Mouse (Mus musculus) limb, embryonic 15.5 days (tissue): ENCODE data around the gene Cyp1b1. TPM values are rescaled to one million over a fixed set of nuclear protein-coding genes. Genes with fewer than 3 reads are reported as not detected.

Experiments
- ATAC-seq: fragments of 200-750 bp; cut with Nextera tagmentation; 2 replicates; pipeline ENCODE4 v1.8.0; 2017; ENCODE audit warnings: low read depth, moderate TSS enrichment; ENCODE audit not compliant: insufficient number of reproducible peaks, low FRiP score, low TSS enrichment
- H3K27ac ChIP-seq: fragments of 300-500 bp; sonication (generic); 2 replicates; pipeline ENCODE4 v1.5.1; 2015; ENCODE audit warnings: moderate library complexity, mild to moderate bottlenecking, inconsistent platforms
- H3K27me3 ChIP-seq: fragments of 300-500 bp; sonication (generic); 2 replicates; pipeline ENCODE4 v1.6.1; 2015; ENCODE audit warnings: inconsistent platforms
- H3K36me3 ChIP-seq: fragments of 300-500 bp; sonication (generic); 2 replicates; pipeline ENCODE4 v1.6.1; 2015; ENCODE audit warnings: inconsistent platforms
- H3K4me1 ChIP-seq: fragments of 300-500 bp; sonication (generic); 2 replicates; pipeline ENCODE4 v1.6.1; 2015; ENCODE audit warnings: inconsistent platforms
- H3K4me2 ChIP-seq: fragments of 300-500 bp; sonication (generic); 2 replicates; pipeline ENCODE4 v1.6.1; 2015; ENCODE audit warnings: mild to moderate bottlenecking, inconsistent platforms
- H3K4me3 ChIP-seq: fragments of 300-500 bp; sonication (generic); 2 replicates; pipeline ENCODE4 v1.5.1; 2015; ENCODE audit warnings: mild to moderate bottlenecking, inconsistent platforms
- H3K9ac ChIP-seq: fragments of 300-500 bp; sonication (generic); 2 replicates; pipeline ENCODE4 v1.6.1; 2015; ENCODE audit warnings: inconsistent platforms
- H3K9me3 ChIP-seq: fragments of 300-500 bp; sonication (generic); 2 replicates; pipeline ENCODE4 v1.6.1; 2016; ENCODE audit warnings: inconsistent platforms
- WGBS: fragments of 180-500 bp; shearing (Covaris S2); methylation state at CpG from one replicate; pipeline ENCODE4 v1.1.7; 2015; 5-methylcytosine and 5-hydroxymethylcytosine counted together
- polyA plus RNA-seq: library from polyadenylated mRNA; unstranded; fragments of >200 nt; fragmentation: Nextera tagmentation; extraction: Ambion mirVana; gene quantifications from 2 replicates; pipeline ENCODE4 v1.2.1, GENCODE M21; 2015

Cyp1b1 gene
- polyA plus RNA-seq, 1 experiment from 2014 or later = 1.9 TPM

- Histone ChIP-seq H3K9me3 (no peaks in the 10 kb centered on the region), H3K4me2 (no peak overlapping the region), H3K27me3 (0 out of 2 replicates have a peak, but pooled peaks cover 4% of the 10 kb centered on the region), H3K4me1 (peaks cover 2% of the 10 kb centered on the region; the same call in 1 of the 2 replicates), H3K9ac (no peak overlapping the region), H3K4me3 (no peak overlapping the region), H3K36me3 (no peaks in the 10 kb centered on the region), H3K27ac (no peak overlapping the region)
- 78% methylated on average over 2 of the region's 2 CpGs for WGBS
- no peak for ATAC-seq
Measured at GRCm38 (mm10) chr17:79664106-79664417, 50.8 kb downstream of the Cyp1b1 start.

GRCm38 (mm10) chr17:79663393-79664105 lies 51.3 kb downstream of the Cyp1b1 start:
- Histone ChIP-seq H3K4me1 (peaks cover 2% of the 10 kb centered on the region; the same call in 1 of the 2 replicates), H3K27ac (no peak overlapping the region), H3K27me3 (0 out of 2 replicates have a peak, but pooled peaks cover 4% of the 10 kb centered on the region), H3K4me2 (no peak overlapping the region), H3K36me3 (no peaks in the 10 kb centered on the region), H3K4me3 (no peak overlapping the region), H3K9ac (no peak overlapping the region), H3K9me3 (no peaks in the 10 kb centered on the region)
- WGBS = 16% methylated on average over 3 of the region's 3 CpGs
- no peak for ATAC-seq

- ATAC-seq = no peak
- 85% methylated on average over 9 of the region's 9 CpGs for WGBS
- Histone ChIP-seq H3K4me3 (no peak overlapping the region), H3K27me3 (0 out of 2 replicates have a peak, but pooled peaks cover 4% of the 10 kb centered on the region), H3K4me1 (peaks cover 2% of the 10 kb centered on the region; the same call in 1 of the 2 replicates), H3K9ac (no peak overlapping the region), H3K4me2 (no peak overlapping the region), H3K27ac (no peak overlapping the region), H3K36me3 (no peaks in the 10 kb centered on the region), H3K9me3 (no peaks in the 10 kb centered on the region)
Measured at GRCm38 (mm10) chr17:79661848-79662247, 53.0 kb downstream of the Cyp1b1 start.

- no peak overlapping the region for H3K4me3 ChIP-seq
- 0 out of 2 replicates have a peak, but pooled peaks cover 4% of the 10 kb centered on the region for H3K27me3 ChIP-seq
- H3K4me2 ChIP-seq = no peak overlapping the region
- WGBS = 37% methylated on average over 7 of the region's 7 CpGs
- peaks cover 2% of the 10 kb centered on the region; the same call in 1 of the 2 replicates for H3K4me1 ChIP-seq
- no peak overlapping the region for H3K27ac ChIP-seq
- no peaks in the 10 kb centered on the region for H3K9me3 ChIP-seq
- H3K36me3 ChIP-seq = no peaks in the 10 kb centered on the region
- no peak overlapping the region for H3K9ac ChIP-seq
- ATAC-seq = no peak
Measured at GRCm38 (mm10) chr17:79661387-79661786, 53.5 kb downstream of the Cyp1b1 start.

GRCm38 (mm10) chr17:79658863-79659262 lies 56.0 kb downstream of the Cyp1b1 start:
- no peak for ATAC-seq
- Histone ChIP-seq H3K27me3 (0 out of 2 replicates have a peak, but pooled peaks cover 4% of the 10 kb centered on the region), H3K4me3 (no peak overlapping the region), H3K36me3 (no peaks in the 10 kb centered on the region), H3K9ac (no peak overlapping the region), H3K9me3 (no peaks in the 10 kb centered on the region), H3K4me1 (peaks cover 2% of the 10 kb centered on the region; the same call in 1 of the 2 replicates), H3K27ac (no peak overlapping the region), H3K4me2 (no peak overlapping the region)
- 71% methylated on average over 8 of the region's 8 CpGs for WGBS

GRCm38 (mm10) chr17:79658452-79658851 lies 56.4 kb downstream of the Cyp1b1 start:
- Histone ChIP-seq H3K27me3 (0 out of 2 replicates have a peak, but pooled peaks cover 4% of the 10 kb centered on the region), H3K27ac (no peak overlapping the region), H3K4me1 (peaks cover 2% of the 10 kb centered on the region; the same call in 1 of the 2 replicates), H3K4me2 (no peak overlapping the region), H3K36me3 (no peaks in the 10 kb centered on the region), H3K9me3 (no peaks in the 10 kb centered on the region), H3K4me3 (no peak overlapping the region), H3K9ac (no peak overlapping the region)
- ATAC-seq = no peak
- WGBS = 76% methylated on average over 3 of the region's 3 CpGs

GRCm38 (mm10) chr17:79657785-79658184 lies 57.1 kb downstream of the Cyp1b1 start:
- Histone ChIP-seq H3K4me1 (peaks cover 2% of the 10 kb centered on the region; the same call in 1 of the 2 replicates), H3K4me2 (no peak overlapping the region), H3K27ac (no peak overlapping the region), H3K36me3 (no peaks in the 10 kb centered on the region), H3K27me3 (0 out of 2 replicates have a peak, but pooled peaks cover 4% of the 10 kb centered on the region), H3K4me3 (no peak overlapping the region), H3K9me3 (no peaks in the 10 kb centered on the region), H3K9ac (no peak overlapping the region)
- ATAC-seq = no peak
- 58% methylated on average over 9 of the region's 9 CpGs for WGBS

GRCm38 (mm10) chr17:79654187-79654586 lies 60.7 kb downstream of the Cyp1b1 start:
- H3K4me3 ChIP-seq = no peak overlapping the region
- WGBS = 64% methylated on average over 3 of the region's 3 CpGs
- H3K9me3 ChIP-seq = no peaks in the 10 kb centered on the region
- no peak overlapping the region for H3K9ac ChIP-seq
- no peaks in the 10 kb centered on the region for H3K4me1 ChIP-seq
- no peak for ATAC-seq
- no peak overlapping the region for H3K27ac ChIP-seq
- H3K27me3 ChIP-seq = no peaks in the 10 kb centered on the region
- no peak overlapping the region for H3K4me2 ChIP-seq
- no peaks in the 10 kb centered on the region for H3K36me3 ChIP-seq

GRCm38 (mm10) chr17:79653171-79653570 lies 61.7 kb downstream of the Cyp1b1 start:
- no peaks in the 10 kb centered on the region for H3K36me3 ChIP-seq

More at GRCm38 (mm10) chr17:79653171-79653570, 61.7 kb downstream of the Cyp1b1 start:
- no peak overlapping the region for H3K4me3 ChIP-seq
- H3K9ac ChIP-seq = no peak overlapping the region
- H3K4me1 ChIP-seq = no peaks in the 10 kb centered on the region
- no peak for ATAC-seq
- WGBS = 80% methylated on average over 1 of the region's 1 CpGs
- no peaks in the 10 kb centered on the region for H3K27me3 ChIP-seq
- no peak overlapping the region for H3K4me2 ChIP-seq
- H3K27ac ChIP-seq = no peak overlapping the region
- H3K9me3 ChIP-seq = no peaks in the 10 kb centered on the region

Other genes with a start within 250 kb of the Cyp1b1 start
- 6.8 and 9.0 TPM in 2 replicates for gene Rmdn2, start 103.2 kb downstream of the Cyp1b1 start, polyA plus RNA-seq
- 31.7 and 33.0 TPM in 2 replicates for gene Atl2, start 181.1 kb upstream of the Cyp1b1 start, polyA plus RNA-seq